Mouse (Mus musculus) heart, postnatal 0 days (tissue): ENCODE results near the gene Mtmr10.

ENCODE experiments used
- CTCF ChIP-seq: IDR thresholded peaks from 2 replicates; pipeline ENCODE4 v1.5.1; 2016; ENCODE audit warnings: antibody characterized with exemption, control low read depth, low read depth
- EP300 ChIP-seq: IDR thresholded peaks from 2 replicates; pipeline ENCODE4 v1.6.1; 2016; ENCODE audit warnings: antibody characterized with exemption, low read depth

- TF ChIP-seq EP300 (no peak), CTCF (no peak)
These were observed 34.2 kb downstream of the Mtmr10 start for GRCm38 (mm10) chr7:64321658-64322057.
